Mouse (Mus musculus) heart, adult 2 months (tissue): ENCODE results near the gene Gm45716. TPM values are rescaled to one million over a fixed set of nuclear protein-coding genes. Genes with fewer than 3 reads are reported as not detected.

ENCODE experiments used
- DNase-seq, 2 experiments: peaks; one replicate each; pipeline ENCODE4 v3.0.0; 2021
- H3K27ac ChIP-seq: fragments of 200-600 bp; 2 replicates; pipeline ENCODE4 v1.8.1; 2022
- H3K27me3 ChIP-seq: fragments of 200-500 bp; 2 replicates; pipeline ENCODE4 v1.6.1; 2012; ENCODE audit warnings: mild to moderate bottlenecking, low read length, inconsistent platforms, mixed read lengths; ENCODE audit not compliant: control insufficient read depth, insufficient read depth
- H3K36me3 ChIP-seq: fragments of 200-500 bp; 2 replicates; pipeline ENCODE4 v1.6.1; 2012; ENCODE audit warnings: low read length, inconsistent platforms; ENCODE audit not compliant: control insufficient read depth, insufficient read depth
- H3K4me1 ChIP-seq: fragments of 200-500 bp; 2 replicates; pipeline ENCODE4 v1.6.1; 2011; ENCODE audit warnings: low read length; ENCODE audit not compliant: control insufficient read depth, insufficient read depth
- H3K4me3 ChIP-seq: fragments of 200-600 bp; 2 replicates; pipeline ENCODE4 v1.8.1; 2022
- H3K79me2 ChIP-seq: fragments of 200-500 bp; replicated peaks from 2 replicates; pipeline ENCODE4 v1.6.1; 2012; ENCODE audit warnings: mild to moderate bottlenecking, inconsistent platforms, low read length, moderate library complexity, mixed read lengths; ENCODE audit not compliant: control insufficient read depth, insufficient read depth
- H3K9ac ChIP-seq: fragments of 200-500 bp; 2 replicates; pipeline ENCODE4 v1.6.1; 2012; ENCODE audit warnings: low read depth, mild to moderate bottlenecking, control low read depth, inconsistent platforms, low read length, mixed read lengths
- CTCF ChIP-seq: fragments of 200-600 bp; IDR thresholded peaks from 2 replicates; pipeline ENCODE4 v1.8.1; 2022; ENCODE audit warnings: antibody characterized with exemption, mild to moderate bottlenecking, moderate library complexity
- EP300 ChIP-seq: fragments of 200-500 bp; IDR thresholded peaks from 2 replicates; pipeline ENCODE4 v1.6.1; 2011; ENCODE audit warnings: low read depth, low read length, control low read depth; ENCODE audit not compliant: insufficient read depth
- POLR2A ChIP-seq: fragments of 200-500 bp; IDR thresholded peaks from 2 replicates; pipeline ENCODE4 v1.6.1; 2011; ENCODE audit warnings: mild to moderate bottlenecking, low read depth, low read length, control low read depth; ENCODE audit not compliant: insufficient read depth
- WGBS: fragments of 180-500 bp; shearing (Covaris S2); methylation state at CpG from one replicate; pipeline ENCODE4 v1.1.7; 2018; 5-methylcytosine and 5-hydroxymethylcytosine counted together
- intact Hi-C: fragments of 180-260 bp; cut with DNase I; formaldehyde crosslinking; loops from one replicate; pipeline ENCODE4 v1.15.1; 2025
- polyA plus RNA-seq: library from polyadenylated mRNA; depleted of rRNA; stranded (reverse); fragments of >200 nt; gene quantifications from 2 replicates; pipeline ENCODE4 v1.2.3, GENCODE M21; 2012
- total RNA-seq, 2 experiments: library from RNA; stranded (reverse); gene quantifications; 2 replicates each; pipeline ENCODE4 v1.2.3; 2021

Gm45716 gene
- total and polyA plus RNA-seq, 3 experiments: 3.9 to 8.1 (median 7.5) TPM

DNA sequence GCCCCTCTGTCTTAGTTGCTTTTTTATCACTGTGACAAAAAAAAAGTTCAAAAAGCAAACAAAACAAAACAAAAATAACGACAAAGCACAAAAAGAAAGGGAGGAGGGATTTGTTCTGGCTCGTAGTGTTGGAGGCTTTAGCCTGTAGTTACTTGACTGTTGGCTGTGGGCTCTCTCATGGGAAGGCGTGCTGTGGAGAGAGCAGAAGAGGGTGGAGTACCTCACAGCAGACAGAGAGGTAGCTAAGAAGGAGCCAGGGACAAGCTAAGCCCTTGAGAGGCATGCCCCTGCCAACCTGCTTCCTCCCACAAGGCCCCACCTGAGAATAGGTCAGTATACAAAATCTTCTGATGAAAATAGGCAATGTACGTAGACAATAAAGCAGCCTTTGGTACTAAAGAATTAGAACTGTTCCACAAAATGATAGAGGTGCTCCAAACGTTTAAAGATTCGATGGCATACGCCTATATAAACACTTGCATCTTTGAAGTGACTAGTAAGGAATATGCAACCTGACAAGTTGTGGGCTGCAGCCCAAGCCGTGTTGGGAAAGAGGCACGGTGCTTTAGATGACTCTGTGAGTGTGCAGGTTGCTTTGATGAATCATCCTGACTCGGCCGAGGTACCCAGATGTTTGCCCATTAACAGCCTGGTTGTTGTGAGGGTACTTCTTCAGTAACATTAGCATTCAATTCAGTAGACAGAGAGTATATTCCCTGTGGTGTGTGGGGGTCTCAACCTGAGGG is 82.8 kb downstream of the Gm45716 start:
- Histone ChIP-seq H3K27ac (no peak overlapping the region), H3K36me3 (peaks cover 36% of the 10 kb centered on the region), H3K4me3 (no peak overlapping the region), H3K27me3 (no peaks in the 10 kb centered on the region), H3K9ac (no peak overlapping the region), H3K79me2 (no peaks in the 10 kb centered on the region), H3K4me1 (no peaks in the 10 kb centered on the region; the same call in 1 of the 2 replicates)
- TF ChIP-seq CTCF (no peak), POLR2A (no peak), EP300 (no peak)
- 82% methylated on average over 11 of the region's 11 CpGs for WGBS
- DNase-seq: no peak
- intact Hi-C loops: no loop called here

DNA sequence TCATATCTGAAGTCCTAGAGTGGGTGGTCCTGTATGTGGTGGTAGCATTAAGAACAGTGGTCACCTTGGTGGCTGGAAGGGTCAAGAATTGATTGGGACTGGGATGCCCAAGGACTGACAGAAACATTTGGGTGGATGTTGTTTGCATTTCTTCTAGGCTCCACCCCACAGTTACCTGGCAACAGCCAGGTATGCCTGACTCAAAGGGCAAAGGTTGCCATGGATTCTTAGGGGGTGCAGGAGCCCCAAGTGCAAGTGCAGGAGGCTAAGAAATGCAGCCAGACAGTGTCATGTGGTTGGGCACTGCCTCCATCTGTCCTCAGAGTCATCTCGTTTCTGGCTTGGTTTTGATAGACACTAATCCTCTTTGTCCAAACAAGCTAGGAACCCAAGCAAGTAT is 86.7 kb downstream of the Gm45716 start:
- no peak overlapping the region for H3K27ac ChIP-seq
- H3K27me3 ChIP-seq: no peaks in the 10 kb centered on the region
- TF ChIP-seq CTCF (no peak), EP300 (no peak), POLR2A (no peak)
- H3K79me2 ChIP-seq: no peaks in the 10 kb centered on the region
- no peak overlapping the region for H3K4me3 ChIP-seq
- DNase-seq: no peak
- H3K4me1 ChIP-seq: peaks cover 2% of the 10 kb centered on the region; the same call in 1 of the 2 replicates
- no peak overlapping the region for H3K9ac ChIP-seq
- intact Hi-C loops: no loop called here
- 58% methylated on average over 1 of the region's 1 CpGs for WGBS
- H3K36me3 ChIP-seq: peaks cover 14% of the 10 kb centered on the region

DNA sequence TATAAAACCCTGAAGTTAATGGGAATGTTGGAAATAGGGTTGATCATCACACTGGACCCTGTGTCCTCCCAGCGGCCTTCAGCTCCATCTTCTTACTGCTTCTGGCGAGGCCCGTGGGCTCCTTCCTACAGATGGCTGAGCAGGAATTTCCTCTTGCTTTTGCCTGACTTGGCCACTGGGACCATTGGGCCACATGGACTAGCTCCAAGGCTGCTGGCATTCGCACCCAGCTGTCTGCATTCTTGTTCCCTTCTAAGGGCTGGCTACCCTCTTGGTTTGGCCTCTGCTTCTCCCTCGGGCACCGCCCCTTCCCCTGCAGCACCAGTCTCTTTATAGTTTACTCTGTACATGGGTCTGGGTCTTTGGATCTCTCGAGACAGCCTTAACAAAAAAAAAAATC is 88.2 kb downstream of the Gm45716 start:
- Histone ChIP-seq H3K27ac (peak overlapping the region; percentile 23; the same call in 1 of the 2 replicates), H3K4me3 (no peak overlapping the region), H3K79me2 (no peaks in the 10 kb centered on the region), H3K27me3 (no peaks in the 10 kb centered on the region), H3K4me1 (peaks cover 2% of the 10 kb centered on the region; the same call in 1 of the 2 replicates), H3K9ac (no peak overlapping the region), H3K36me3 (peaks cover 14% of the 10 kb centered on the region)
- 58% methylated on average over 7 of the region's 7 CpGs for WGBS
- no peak for TF ChIP-seq POLR2A
- TF ChIP-seq CTCF: no peak
- TF ChIP-seq EP300: 0 out of 2 replicates have a peak, but pooled peaks have one; percentile 30
- peak in 1 of 2 experiments; percentile 65 for DNase-seq
- intact Hi-C loops: no loop called here

DNA sequence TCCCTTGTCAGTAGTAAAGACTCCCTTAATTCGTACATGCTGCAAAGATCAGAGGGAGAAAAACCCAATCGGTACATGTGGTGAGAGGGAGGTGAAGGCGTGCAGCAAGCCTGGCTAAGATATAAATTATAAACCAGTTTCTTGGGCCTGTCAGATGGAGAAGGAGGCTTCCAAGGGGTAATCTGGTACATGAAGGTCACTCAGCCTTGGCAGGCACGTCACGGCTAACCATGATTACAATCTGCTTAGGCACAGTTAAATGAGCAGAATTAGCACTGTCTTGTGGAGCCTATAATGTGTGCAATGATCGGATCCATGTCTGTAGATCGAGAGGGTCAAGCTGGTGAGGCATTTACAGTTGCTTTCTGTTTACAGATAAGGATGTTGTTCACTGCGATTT is 88.7 kb downstream of the Gm45716 start:
- Histone ChIP-seq H3K36me3 (peaks cover 14% of the 10 kb centered on the region), H3K27me3 (no peaks in the 10 kb centered on the region), H3K9ac (no peak overlapping the region), H3K4me1 (peaks cover 2% of the 10 kb centered on the region; the same call in 1 of the 2 replicates), H3K79me2 (no peaks in the 10 kb centered on the region), H3K27ac (peak overlapping the region; percentile 31; the same call in 1 of the 2 replicates), H3K4me3 (no peak overlapping the region)
- DNase-seq: no peak
- intact Hi-C loops: no loop called here
- WGBS: 72% methylated on average over 8 of the region's 8 CpGs
- no peak for TF ChIP-seq CTCF
- no peak for TF ChIP-seq EP300
- no peak for TF ChIP-seq POLR2A

DNA sequence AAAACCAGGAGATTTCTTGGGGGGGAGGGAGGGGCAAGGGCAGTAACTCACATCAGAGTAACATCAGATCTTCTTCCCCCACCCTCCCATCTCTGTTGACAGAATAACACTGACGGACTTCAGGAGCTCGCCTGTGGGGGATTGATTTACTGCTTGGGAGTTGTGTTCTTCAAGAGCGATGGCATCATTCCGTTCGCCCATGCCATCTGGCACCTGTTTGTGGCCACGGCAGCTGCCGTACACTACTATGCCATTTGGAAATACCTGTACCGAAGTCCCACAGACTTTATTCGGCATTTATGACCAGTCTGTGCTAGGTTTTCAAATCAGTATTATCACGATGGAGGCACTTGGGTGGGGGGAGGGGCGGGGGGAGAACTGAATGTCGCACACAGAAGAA is 89.1 kb downstream of the Gm45716 start:
- no peak overlapping the region for H3K4me3 ChIP-seq
- intact Hi-C loops: no loop called here

DNA sequence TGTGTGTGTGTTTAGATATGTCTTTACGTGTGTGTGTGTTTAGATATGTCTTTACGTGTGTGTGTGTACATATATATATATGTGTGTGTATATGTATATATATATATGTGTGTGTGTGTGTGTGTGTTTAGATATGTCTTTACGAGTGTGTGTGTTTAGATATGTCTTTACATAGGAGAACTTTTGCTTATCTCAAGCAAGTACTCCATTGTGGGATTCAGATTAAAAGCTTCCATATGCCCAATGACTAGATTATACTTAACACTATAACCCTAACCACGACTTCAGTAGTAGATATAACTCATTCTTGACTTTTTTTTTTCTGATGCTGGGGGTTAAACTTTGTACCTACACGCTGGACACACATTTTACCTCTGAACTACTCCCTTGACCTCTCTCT is 92.6 kb downstream of the Gm45716 start:
- H3K9ac ChIP-seq: no peak overlapping the region
- TF ChIP-seq EP300 (no peak), CTCF (no peak), POLR2A (no peak)
- no peak overlapping the region for H3K4me3 ChIP-seq
- H3K27ac ChIP-seq: no peak overlapping the region
- no peak for DNase-seq
- WGBS: 83% methylated on average over 5 of the region's 5 CpGs
- no peaks in the 10 kb centered on the region for H3K79me2 ChIP-seq
- intact Hi-C loops: no loop called here
- H3K27me3 ChIP-seq: no peaks in the 10 kb centered on the region
- peaks cover 8% of the 10 kb centered on the region for H3K36me3 ChIP-seq
- peaks cover 2% of the 10 kb centered on the region; the same call in 1 of the 2 replicates for H3K4me1 ChIP-seq

More for the DNA sequence above, 89.1 kb downstream of the Gm45716 start:
- no peak overlapping the region for H3K9ac ChIP-seq
- peaks cover 2% of the 10 kb centered on the region; the same call in 1 of the 2 replicates for H3K4me1 ChIP-seq
- no peak for DNase-seq
- H3K36me3 ChIP-seq: peaks cover 14% of the 10 kb centered on the region
- no peak overlapping the region for H3K27ac ChIP-seq
- no peak for TF ChIP-seq CTCF
- TF ChIP-seq POLR2A: no peak
- TF ChIP-seq EP300: no peak
- 91% methylated on average over 12 of the region's 12 CpGs for WGBS
- no peaks in the 10 kb centered on the region for H3K79me2 ChIP-seq
- H3K27me3 ChIP-seq: no peaks in the 10 kb centered on the region
